Mouse (Mus musculus) neutrophil, adult 65 days (primary cell): Measurements from ENCODE around the gene Prpf4. TPM values are rescaled to one million over a fixed set of nuclear protein-coding genes. Genes with fewer than 3 reads are reported as not detected.

Source experiments
- total RNA-seq: library from RNA; stranded (reverse); gene quantifications from 2 replicates; pipeline ENCODE4 v1.2.4, GENCODE M21; 2023

The Prpf4 gene
- 7.7 and 9.6 TPM in 2 replicates for total RNA-seq

GRCm38 (mm10) chr4:62408601-62409282, at the start of gene Prpf4, which contains the start of gene Cdc26:
Gene Prpf4 (plus strand): TSS chr4:62408797.
Gene Cdc26 (minus strand): TSS chr4:62408642.

GRCm38 (mm10) chr4:62360088-62360804, 48.4 kb upstream of the Prpf4 start, which contains the start of the genes Fkbp15 and Slc31a1:
Gene Fkbp15 (minus strand): TSS chr4:62360548.
Gene Slc31a1 (plus strand): TSS chr4:62360727.

GRCm38 (mm10) chr4:62435081-62435480, 26.5 kb downstream of the Prpf4 start, which contains the start of gene Rnf183:
Gene Rnf183 (minus strand): TSS chr4:62435252.

GRCm38 (mm10) chr4:62470598-62471051, 62.0 kb downstream of the Prpf4 start, which contains the start of gene Wdr31:
Gene Wdr31 (minus strand): TSS chr4:62470896.

Other genes with a start within 250 kb of the Prpf4 start
- gene Zfp37, start 177.8 kb upstream of the Prpf4 start, total RNA-seq, result not detected in 2 replicates
- gene Slc31a2, start 146.2 kb upstream of the Prpf4 start, total RNA-seq, result 56.2 and 70.8 TPM in 2 replicates
- gene Fkbp15, start 48.2 kb upstream of the Prpf4 start, total RNA-seq, result 85.9 and 99.2 TPM in 2 replicates
- 13.2 and 13.6 TPM in 2 replicates for gene Slc31a1, start 48.1 kb upstream of the Prpf4 start, total RNA-seq
- gene Cdc26, start 155 bp upstream of the Prpf4 start, total RNA-seq, result 28.3 and 30.1 TPM in 2 replicates
- not detected in 2 replicates for gene Rnf183, start 26.5 kb downstream of the Prpf4 start, total RNA-seq
- not detected in 2 replicates for gene Wdr31, start 62.1 kb downstream of the Prpf4 start, total RNA-seq
- gene Bspry, start 71.3 kb downstream of the Prpf4 start, total RNA-seq, result 0.36 and 0.69 TPM in 2 replicates
- 0.88 TPM in 1 of 2 replicates, not detected in the other for gene Hdhd3, start 94.7 kb downstream of the Prpf4 start, total RNA-seq
- gene Alad, start 111.1 kb downstream of the Prpf4 start, total RNA-seq, result 5.5 and 7.0 TPM in 2 replicates
- 12.1 and 15.4 TPM in 2 replicates for gene Pole3, start 116.3 kb downstream of the Prpf4 start, total RNA-seq
- 0.51 TPM in 1 of 2 replicates, not detected in the other for gene 4933430I17Rik, start 116.6 kb downstream of the Prpf4 start, total RNA-seq
- 75.7 and 81.2 TPM in 2 replicates for gene Rgs3, start 151.1 kb downstream of the Prpf4 start, total RNA-seq